Mouse (Mus musculus): ENCODE measurements at regions not wholly inside any gene's neighbourhood (a gene's known extent, or its start where the extent isn't known, plus 50 kb on each side); places are given as distances from the start of the nearest gene placed in this dataset.
"Not testable (repeated sequence)": the region's sequence is repeated elsewhere in the genome, so short reads cannot be mapped to it uniquely, and the experiment has no call there.

- no peak for DNase-seq
Observed at GRCm38 (mm10) chr3:114627103-114627502, 276.8 kb upstream of the Olfm3 start.

- DNase-seq: no peak
Observed at GRCm38 (mm10) chr3:114635362-114635761, 268.5 kb upstream of the Olfm3 start.

- DNase-seq: no peak
Observed at GRCm38 (mm10) chr3:114647957-114648356, 255.9 kb upstream of the Olfm3 start.

GRCm38 (mm10) chr3:114697946-114698345 lies 205.9 kb upstream of the Olfm3 start:
- DNase-seq: peak; percentile 3

DNA sequence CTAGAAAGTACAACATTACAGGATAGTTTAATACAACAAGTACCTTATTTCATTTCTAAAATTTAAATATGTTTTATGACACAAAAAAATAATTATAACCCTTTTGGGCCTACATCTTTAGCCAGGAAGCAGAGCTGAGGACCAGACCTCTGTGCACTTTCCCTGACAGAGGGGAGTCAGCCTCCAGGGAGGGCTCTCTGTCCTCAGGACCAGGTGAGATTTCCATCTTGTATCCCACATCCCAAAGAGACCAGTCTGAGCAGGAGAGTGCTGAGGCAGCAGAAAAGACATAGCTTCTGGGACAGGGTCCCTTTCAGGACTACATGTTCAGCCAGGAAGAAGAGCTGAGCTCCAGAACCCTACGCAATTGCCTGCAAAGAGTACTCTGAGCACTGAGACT lies 178.7 kb upstream of the Olfm3 start:
- no peak for DNase-seq

DNA sequence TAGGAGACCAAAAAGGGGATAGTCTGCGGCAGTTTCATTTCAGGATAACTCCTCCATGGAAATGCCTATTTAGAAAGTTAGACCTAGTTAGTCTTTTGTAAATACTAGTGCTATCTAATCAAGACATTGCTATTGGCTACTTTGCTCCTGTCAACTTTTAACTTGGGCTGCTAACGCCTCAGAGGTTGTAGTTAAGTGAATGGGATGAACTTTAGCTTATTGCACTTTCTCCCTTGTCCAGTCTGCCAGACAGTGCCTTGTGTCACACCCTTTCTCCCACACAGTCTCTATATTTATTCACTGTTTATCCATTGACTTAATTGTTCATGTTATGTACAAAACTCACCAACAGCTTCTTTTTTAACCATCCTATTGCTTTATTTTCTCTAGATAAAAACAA lies 167.5 kb upstream of the Olfm3 start:
- no peak for DNase-seq

DNA sequence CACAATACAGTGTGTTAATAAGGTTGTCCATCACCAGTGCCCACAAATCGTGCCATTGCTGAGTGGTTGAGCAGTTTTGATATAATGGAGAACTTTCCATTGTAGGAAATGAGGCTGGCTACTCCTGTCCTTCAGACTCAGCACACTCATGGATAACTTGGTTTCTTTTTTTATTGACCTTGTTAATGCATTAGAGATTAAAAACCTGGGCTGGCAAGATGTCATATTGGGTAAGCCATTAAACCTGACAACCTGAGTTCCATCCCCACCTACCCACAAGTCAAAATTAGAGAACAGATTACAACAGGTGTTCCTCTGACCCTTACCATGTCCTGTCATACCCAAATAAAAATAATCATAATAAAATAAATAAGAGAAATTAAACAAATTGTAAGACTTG lies 159.7 kb upstream of the Olfm3 start:
- no peak for DNase-seq

DNA sequence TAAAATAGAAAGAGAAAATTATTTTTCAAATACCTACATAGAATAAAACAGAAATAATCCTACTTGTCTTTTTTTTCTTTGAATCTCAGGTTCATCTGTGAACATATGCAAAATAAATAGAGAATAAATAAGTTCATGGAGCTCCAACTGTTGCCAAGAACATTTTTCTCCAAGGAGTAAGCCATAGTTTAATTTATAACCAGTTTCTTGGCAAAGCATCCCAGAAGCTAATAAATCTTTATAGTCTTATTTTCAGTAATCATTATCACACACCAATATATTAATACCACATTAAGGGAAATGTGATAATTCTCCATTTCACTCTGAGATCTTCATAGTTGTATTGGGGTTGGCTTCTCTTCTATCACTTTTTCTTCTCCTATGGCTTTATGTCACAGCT lies 158.7 kb upstream of the Olfm3 start:
- DNase-seq: no peak

DNA sequence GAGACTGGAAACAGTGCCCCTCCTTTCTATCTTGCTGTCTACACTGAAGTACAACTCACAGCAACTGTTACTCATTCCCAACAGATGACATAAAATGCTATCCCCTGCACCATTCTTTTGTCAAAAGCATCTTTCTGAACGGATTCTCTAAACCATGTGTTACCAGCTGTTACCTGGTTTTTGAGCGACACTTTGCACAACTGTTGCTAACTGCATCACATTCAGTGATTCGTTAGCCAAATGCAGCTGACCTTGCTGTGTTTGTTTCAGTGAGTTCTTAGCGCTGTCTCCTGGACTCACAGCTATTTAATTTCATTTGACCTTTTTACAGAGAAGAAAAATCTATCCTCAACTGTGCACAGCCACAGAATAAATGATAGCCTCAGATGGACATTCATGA lies 146.6 kb upstream of the Olfm3 start:
- DNase-seq: no peak

DNA sequence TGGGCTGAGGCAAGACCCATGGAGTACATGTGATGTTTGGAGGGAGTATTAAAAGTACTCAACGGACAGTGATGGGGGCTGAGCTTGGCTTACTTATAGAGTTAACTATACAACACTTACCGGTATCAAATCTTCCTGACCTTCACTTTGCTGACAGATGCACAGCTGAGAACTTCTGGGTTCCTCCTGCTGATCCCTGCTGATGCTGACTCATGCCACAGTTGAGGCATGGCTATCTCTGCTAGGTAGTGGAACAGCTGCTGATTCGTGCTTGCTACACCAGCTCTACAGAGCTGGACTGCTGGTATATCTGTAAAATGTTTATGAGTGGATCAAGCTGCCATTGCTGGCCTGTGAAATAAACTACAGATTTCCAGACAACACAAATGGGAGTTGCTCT lies 145.3 kb upstream of the Olfm3 start:
- no peak for DNase-seq

DNA sequence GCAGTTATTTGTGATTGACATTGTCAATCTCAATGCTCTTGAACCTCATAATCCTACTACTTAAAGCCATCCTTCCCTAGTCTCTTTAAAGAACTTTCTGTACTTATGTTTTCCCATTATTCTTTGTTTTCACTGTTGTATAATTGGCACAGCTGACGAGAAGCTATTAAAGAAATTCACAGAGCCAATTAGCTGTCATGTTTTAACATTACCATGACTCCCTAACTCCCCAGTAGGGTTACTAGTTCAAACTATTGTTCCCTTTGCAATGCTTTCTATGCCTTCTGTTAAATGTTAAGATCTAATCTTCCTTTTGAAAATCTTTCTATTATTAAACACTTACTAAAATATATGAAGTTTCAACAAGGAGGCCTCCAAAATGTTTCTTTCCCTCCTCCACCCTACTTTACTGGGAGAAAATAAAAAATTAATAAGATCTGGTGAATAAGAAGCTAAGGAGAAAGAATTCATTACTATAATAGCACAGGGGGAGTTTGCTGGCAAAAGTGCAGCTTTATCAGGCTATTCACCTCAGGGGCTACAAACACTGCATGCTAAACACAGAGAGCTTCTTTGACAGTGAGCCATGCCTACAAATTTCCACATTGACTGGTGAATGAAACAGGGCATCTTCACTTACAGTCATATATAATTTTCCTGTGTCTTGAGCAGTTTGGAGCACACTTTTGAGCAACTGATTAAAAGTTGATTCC lies 144.4 kb upstream of the Olfm3 start:
- DNase-seq: no peak

DNA sequence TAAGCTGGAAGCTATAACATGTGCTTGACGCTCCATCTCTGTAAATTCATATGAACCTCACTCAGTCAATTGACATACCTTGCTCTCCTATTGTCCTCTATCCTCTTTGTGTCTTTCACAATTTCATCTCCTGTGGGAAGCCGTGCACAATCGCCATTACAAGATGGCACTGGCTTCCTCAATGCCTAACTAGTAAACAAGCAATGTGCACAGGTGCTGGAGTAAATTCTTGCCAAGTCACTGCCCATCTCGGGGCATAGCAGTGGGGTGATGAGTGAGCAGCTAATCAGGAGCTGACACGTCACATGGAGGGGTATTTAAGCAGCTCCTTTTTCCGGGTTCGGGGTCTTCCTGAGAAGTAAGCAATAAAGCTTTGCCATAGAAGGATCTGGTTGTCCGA lies 141.5 kb upstream of the Olfm3 start:
- DNase-seq: not testable (repeated sequence)

GRCm38 (mm10) chr3:114789082-114789481 lies 114.8 kb upstream of the Olfm3 start:
- DNase-seq: no peak

- DNase-seq: no peak
Observed at GRCm38 (mm10) chr3:114790005-114790404, 113.9 kb upstream of the Olfm3 start.

GRCm38 (mm10) chr3:114833120-114833519 lies 70.8 kb upstream of the Olfm3 start:
- DNase-seq: no peak

Measured in cerebellum, adult 9-11 months (tissue).